Mouse (Mus musculus): ENCODE results near the gene Ubl5. TPM values are rescaled to one million over a fixed set of nuclear protein-coding genes. Genes with fewer than 3 reads are reported as not detected.
"Not testable (repeated sequence)": the region's sequence is repeated elsewhere in the genome, so short reads cannot be mapped to it uniquely, and the experiment has no call there.

The Ubl5 gene
- 100 to 1,000 TPM; 320 to 340 TPM for total RNA-seq (2021)

DNA sequence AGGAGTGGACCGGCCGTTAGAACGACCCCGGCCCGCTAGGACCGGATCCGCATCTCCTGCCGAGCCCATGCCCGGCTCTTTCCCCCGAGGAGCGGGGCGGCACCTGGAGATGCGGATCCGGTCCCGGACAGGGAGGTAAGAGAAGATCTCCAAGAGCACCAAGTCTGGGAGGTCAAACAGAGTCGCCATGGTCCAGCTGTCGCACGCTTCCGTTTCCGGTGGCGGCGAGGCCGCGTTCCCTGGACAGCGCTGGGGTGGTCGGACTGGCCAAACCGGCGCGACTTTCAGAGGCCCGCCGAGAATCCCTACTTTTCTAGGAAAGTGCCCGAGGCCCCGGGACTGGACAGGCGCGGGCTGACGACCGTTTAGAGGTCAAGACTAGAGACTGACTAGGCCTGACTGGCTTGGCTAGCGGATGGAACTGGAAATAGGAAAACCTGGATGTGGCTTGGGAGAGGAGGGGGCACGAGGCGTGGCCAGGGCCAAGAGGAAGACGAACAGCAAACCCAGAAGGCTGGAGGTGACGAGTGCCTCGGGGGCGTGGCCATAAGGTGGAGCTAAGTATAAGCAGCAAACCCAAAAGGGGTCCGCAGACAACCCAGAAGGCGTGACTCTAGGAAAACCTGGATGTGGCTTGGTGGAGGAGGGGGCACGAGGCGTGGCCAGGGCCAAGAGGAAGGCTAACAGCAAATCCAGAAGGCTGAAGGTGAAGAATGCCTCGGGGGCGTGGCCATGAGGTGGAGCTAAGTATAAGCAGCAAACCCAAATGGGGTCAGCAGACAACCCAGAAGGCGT lies at the start of gene Ubl5:
Gene Ubl5 (plus strand): TSS at position 778 of the 795 bp plus-strand sequence.
- DNase-seq (ENCODE audit: low spot score in 2 of 2): peak in 1 of 2 experiments; percentile 36
- intact Hi-C loops (cut with DNase I): loop anchor here (10.0 kb wide), 1 partner anchor 147 kb away; the partner anchor contains the start of gene Zfp426

DNA sequence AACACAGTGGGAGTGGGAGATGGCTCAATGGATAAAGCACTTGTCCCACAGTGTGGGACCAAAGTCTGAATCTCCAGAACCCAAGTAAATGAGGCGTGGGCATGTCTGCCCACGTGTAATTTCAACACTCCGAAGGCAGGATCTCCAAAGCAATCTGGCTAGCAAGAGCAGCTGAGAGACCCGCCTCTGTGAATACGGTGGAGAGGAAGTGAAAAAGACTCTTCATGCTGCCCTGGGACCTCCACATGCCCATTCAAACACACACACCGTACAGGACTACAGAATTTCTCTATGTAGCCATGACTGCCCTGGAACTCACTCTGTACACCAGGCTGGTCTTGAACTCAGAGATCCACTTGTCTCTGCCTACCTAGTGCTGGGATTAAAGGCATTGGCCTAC lies 41.4 kb upstream of the Ubl5 start:
- intact Hi-C loops (cut with DNase I): no loop called here
- DNase-seq (ENCODE audit: low spot score in 2 of 2): no peak

GRCm38 (mm10) chr9:20606269-20606668 lies 36.4 kb upstream of the Ubl5 start:
- intact Hi-C loops (cut with DNase I): no loop called here

GRCm38 (mm10) chr9:20607100-20607974 lies 35.3 kb upstream of the Ubl5 start:
- DNase-seq (ENCODE audit: low spot score in 2 of 2): peak; percentile 90 to 93
- intact Hi-C loops (cut with DNase I): loop anchor here (1.0 kb wide), 1 partner anchor 26 kb away; the partner anchor contains the start of gene Zfp846

More at GRCm38 (mm10) chr9:20606269-20606668, 36.4 kb upstream of the Ubl5 start:
- no peak for DNase-seq (ENCODE audit: low spot score in 2 of 2)

GRCm38 (mm10) chr9:20609831-20610464 lies 32.7 kb upstream of the Ubl5 start:
- intact Hi-C loops (cut with DNase I): no loop called here
- no peak for DNase-seq (ENCODE audit: low spot score in 2 of 2)

DNA sequence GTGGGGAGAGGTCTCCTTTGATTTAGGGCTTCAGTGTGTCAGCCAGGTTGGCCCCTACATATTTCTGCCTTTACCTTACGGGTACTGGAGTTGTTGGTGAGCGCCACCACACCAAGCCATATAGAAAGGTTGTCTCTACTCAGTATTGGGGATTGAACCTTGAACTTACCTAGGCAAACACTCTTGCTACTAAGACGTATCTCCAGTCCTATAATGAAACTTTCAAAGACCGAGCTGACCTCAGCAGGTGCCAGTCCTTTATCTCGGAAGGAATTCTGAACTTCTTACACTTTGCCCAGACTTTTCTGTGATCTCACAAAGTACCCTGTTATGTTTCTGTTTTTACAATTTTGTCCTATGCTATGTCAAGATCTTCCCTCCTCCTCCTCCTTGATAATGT lies 30.7 kb upstream of the Ubl5 start:
- DNase-seq (ENCODE audit: low spot score in 2 of 2): no peak
- intact Hi-C loops (cut with DNase I): no loop called here

DNA sequence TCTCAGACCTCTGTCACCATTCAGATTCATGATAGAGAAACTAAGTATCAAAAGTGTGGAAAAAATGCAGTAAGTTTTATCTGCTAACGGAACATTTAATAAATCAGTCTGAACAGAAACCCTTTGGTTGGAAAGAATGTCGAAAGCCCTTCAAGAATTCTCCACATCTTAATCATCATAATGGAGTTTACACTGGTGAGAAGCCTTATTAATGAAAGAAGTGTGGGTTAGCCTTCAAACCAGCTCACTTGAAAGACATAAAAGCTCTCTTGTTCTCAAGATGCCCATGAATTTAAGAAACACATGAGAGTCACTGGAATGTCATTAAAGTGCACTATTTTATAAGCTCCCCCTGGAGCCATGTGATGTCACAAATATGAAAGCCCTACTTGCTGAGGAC lies 26.0 kb upstream of the Ubl5 start:
- intact Hi-C loops (cut with DNase I): no loop called here
- no peak for DNase-seq (ENCODE audit: low spot score in 2 of 2)

DNA sequence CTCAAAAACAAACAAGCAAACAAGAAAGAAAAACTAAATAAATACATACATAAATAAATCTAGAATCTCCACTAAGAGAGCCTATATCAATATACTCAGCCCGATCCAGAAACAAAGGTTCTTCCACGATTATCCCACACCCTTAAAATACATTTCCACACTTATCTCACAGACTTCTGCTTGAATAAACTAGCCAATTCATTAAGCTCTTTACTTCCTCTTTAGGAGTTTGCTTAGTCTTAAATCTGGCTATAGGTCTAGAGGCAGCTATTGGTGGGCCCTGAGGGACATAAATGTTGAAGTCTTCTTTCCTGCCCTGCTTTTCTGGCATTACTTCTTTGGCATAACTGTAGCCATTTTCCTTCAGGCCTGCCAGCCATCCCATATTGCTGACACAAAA lies 11.3 kb upstream of the Ubl5 start:
- no peak for DNase-seq (ENCODE audit: low spot score in 2 of 2)
- intact Hi-C loops (cut with DNase I): no loop called here

DNA sequence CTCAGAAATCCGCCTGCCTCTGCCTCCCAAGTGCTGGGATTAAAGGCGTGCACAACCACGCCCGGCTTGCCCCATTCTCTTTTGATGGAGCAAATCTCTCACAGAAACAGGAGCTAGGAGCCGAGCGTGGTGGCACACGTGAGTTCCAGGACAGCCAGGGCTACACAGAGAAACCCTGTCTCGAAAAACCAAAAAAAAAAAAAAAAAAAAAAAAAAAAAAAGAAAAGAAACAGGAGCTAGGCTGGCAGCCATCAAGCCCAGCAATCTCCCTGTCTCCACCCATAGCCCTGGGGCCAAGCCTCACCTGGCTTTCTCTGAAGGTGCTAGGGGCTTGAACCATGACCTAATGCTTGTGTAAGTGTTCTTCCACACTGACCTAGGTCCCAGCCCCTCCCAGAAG lies 7.0 kb upstream of the Ubl5 start:
- intact Hi-C loops (cut with DNase I); DNase-seq (ENCODE audit: low spot score in 2 of 2): not testable (repeated sequence)

DNA sequence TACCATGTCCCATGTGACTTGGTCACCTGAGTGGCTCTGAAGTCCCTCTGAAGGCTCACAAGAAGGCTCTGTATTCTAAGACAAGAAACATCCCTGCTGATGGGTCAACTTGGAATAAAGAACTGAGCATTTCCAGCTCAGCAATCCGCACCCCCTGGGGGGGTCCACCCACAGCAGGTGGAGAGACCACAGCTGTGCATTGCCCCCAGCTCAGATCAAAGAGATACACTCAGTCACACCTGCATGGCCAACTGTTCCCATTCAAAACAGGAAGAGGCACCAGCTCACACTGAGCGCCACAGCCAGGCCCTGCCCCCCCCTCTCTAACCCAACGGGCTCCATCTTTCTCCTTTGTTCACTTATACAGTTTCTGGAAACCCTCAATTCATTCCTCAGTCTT lies 6.4 kb upstream of the Ubl5 start:
- DNase-seq (ENCODE audit: low spot score in 2 of 2): no peak
- intact Hi-C loops (cut with DNase I): no loop called here

DNA sequence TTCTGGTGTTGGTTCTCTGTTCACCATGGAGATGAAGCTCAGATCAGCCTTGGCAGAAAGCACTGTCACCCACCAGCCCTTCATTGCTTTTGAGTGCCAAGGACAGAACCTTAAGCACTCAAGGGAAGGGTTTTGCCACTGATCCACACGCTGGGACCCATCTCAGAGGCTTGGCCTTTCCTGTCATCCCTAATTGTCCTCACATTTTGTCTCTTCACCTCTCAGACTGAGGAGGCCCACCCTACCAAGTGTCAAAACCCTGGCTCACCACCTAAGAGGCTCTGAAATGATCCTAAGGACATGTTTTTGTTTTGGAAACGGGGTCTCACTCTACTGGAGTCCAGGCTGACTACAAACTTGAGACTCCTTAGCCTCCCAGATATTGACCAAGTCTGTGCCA lies 5.9 kb upstream of the Ubl5 start:
- intact Hi-C loops (cut with DNase I): no loop called here
- DNase-seq (ENCODE audit: low spot score in 2 of 2): no peak

GRCm38 (mm10) chr9:20638552-20638951 lies 4.1 kb upstream of the Ubl5 start:
- no peak for DNase-seq (ENCODE audit: low spot score in 2 of 2)

DNA sequence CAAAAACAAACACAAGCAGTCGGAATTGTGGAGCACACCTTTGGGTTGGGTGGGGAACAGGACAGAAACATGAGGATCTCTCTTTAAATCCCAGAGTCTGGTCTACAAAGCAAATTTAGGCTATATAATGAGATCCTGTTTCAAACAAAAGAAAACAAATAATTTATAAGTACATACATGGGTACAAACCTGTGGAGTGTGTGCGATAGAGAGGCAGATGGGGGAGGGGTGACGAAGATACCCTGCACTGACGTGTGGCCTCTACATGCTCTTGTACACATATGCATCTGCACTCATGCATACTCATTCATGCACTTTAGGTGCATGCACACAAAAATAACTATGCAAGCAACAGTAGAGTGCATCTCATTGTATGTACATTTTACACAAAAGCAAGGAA lies 3.2 kb upstream of the Ubl5 start:
- intact Hi-C loops (cut with DNase I): no loop called here
- DNase-seq (ENCODE audit: low spot score in 2 of 2): no peak

More at GRCm38 (mm10) chr9:20638552-20638951, 4.1 kb upstream of the Ubl5 start:
- intact Hi-C loops (cut with DNase I): no loop called here

DNA sequence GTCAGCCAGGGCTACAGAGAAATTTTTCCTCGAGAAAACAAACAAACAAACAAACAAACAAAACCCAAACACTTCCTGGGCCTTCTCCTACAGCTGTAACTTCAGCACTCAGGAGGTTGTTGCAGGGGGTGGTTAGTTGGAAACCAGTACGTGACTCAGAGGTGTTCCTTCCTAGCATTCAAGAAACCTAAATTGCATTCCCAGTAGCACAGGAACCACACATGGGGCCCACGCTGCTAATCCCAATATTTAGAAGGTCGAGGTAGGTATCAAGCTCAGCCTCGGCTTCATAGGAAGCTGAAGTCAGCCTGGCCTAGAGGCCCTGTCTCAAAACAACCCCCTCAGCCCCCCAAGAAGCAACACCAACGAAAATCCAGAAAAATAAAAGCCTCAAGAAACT lies 1.2 kb upstream of the Ubl5 start:
- DNase-seq (ENCODE audit: low spot score in 2 of 2): no peak
- intact Hi-C loops (cut with DNase I): loop anchor here (10.0 kb wide), 1 partner anchor 147 kb away; the partner anchor contains the start of gene Zfp426

DNA sequence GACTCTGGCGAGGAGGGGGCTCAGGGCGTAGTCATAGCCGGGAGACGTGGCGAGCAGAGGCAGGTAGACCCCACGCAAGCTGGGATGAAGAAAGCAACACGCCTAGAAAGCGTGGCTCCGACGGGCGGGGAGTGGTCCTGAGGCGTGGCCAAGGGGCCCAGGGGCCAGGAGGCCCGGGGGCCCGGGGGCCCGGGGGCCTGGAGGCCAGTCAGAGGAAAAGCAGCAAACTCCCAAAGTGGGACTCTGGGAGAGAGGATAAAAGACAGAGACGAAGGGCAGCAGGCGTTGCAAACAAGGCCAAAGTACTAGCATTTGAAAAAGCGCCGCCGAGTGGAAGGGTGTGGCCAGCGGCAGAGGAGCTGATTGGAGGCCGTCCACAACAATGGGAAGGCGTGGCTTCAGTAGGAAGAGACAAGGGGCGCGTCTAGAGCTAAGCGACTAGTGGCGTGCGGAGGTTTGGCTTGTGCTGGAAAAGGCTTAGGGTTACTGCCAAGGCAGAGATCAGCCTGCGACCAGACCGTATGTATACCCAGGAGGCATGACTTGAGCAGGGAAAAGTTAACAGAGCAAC lies 303 bp downstream of the Ubl5 start:
- DNase-seq (ENCODE audit: low spot score in 2 of 2): peak; percentile 62 to 75
- intact Hi-C loops (cut with DNase I): loop anchor here (10.0 kb wide), 1 partner anchor 148 kb away; the partner anchor contains the start of gene Zfp426

DNA sequence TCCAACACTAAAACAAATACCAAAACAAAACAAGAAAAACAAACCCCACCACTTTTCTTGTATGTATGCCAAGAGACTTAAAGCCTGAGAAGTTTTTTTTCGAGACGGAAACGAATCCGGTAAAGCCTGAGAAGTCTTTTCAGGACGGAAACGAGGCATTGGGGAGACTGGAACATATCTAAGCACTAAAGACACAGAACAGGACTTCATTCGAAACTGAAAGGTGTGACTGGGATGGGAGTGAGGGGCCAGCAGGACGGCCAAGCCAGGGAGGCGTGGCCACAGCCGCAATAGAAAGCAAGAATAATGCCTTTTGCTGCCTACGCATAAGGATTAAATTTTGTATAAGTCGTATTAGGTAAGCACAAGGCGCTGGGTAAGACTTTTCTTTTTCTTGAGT lies 1.1 kb downstream of the Ubl5 start:
- peak in 1 of 2 experiments; percentile 1 for DNase-seq (ENCODE audit: low spot score in 2 of 2)
- intact Hi-C loops (cut with DNase I): loop anchor here (10.0 kb wide), 1 partner anchor 149 kb away; the partner anchor contains the start of gene Zfp426

DNA sequence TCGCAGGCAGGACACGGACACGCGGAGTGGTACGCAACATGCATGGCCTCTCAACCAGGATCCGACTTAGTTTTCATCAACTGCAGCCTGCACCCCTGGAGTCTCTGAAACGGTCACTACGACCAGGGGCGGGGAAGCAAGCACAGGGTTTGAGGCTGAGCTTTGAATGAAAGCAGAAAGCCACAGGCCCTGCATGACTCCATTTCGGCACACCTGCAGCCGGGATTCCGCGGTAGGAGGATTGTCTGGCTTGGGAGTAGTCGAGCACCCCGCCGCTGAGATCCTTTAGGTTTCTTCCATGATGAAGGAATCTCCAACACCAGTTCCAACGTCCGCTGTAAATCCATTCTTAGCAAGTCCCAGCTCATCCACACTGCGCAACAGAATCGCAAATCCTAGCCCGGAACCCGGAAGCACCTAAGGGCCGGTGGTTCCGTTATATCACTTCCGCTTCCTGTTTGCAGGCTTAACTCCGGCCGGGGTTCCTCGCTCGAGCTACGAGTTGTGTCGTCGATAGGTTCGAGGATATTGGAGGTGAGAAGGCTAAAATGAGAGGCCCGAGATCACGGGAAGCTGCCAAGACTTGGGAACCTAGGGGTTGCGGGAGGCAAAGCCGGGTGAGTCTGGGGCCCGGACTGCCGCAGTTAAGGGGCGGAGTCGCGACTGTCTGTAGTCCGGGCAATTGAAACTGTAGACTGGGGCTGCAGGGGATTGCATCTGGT lies 1.8 kb downstream of the Ubl5 start, which contains the start of gene Fbxl12:
Gene Fbxl12 (minus strand): TSS at position 408 of the 722 bp plus-strand sequence.
- DNase-seq (ENCODE audit: low spot score in 2 of 2): peak; percentile 80 to 86
- intact Hi-C loops (cut with DNase I): loop anchor here (10.0 kb wide), 1 partner anchor 150 kb away; the partner anchor contains the start of gene Zfp426

DNA sequence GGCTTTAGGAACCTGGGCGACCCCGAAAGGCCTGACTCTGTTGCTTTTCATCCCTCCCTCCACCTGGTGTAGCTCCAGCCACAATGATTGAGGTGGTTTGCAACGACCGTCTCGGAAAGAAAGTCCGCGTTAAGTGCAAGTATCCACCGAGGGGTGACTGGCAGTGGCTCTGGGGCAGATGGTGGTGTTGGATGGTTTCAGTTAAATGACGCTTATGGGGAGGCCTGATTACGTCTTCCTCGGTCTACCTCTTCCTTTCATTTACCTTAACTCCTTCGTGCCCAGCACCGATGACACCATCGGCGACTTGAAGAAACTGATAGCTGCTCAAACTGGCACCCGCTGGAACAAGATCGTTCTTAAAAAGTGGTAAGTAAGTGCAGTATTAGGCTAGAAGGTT lies 2.4 kb downstream of the Ubl5 start:
- peak in 1 of 2 experiments; percentile 42 for DNase-seq (ENCODE audit: low spot score in 2 of 2)
- intact Hi-C loops (cut with DNase I): loop anchor here (10.0 kb wide), 1 partner anchor 150 kb away; the partner anchor contains the start of gene Zfp426

Data from left cerebral cortex, postnatal 25 days (tissue).